Mouse (Mus musculus): ENCODE measurements around the gene Gm10142. TPM values are rescaled to one million over a fixed set of nuclear protein-coding genes. Genes with fewer than 3 reads are reported as not detected.
"Not testable (repeated sequence)": the region's sequence is repeated elsewhere in the genome, so short reads cannot be mapped to it uniquely, and the experiment has no call there.

The Gm10142 gene
- polyA plus RNA-seq, 1 experiment from 2014 or later = not detected

GRCm38 (mm10) chr10:77724855-77725254 lies 9.2 kb downstream of the Gm10142 start:
- WGBS = 73% methylated on average over 8 of the region's 8 CpGs
- Histone ChIP-seq H3K4me3 (ENCODE audit: low read length) (no peak overlapping the region), H3K9me3 (ENCODE audit: control insufficient read depth, low read length) (no peaks in the 10 kb centered on the region), H3K9ac (ENCODE audit: low read length) (no peak overlapping the region), H3K4me1 (replicated peaks; ENCODE audit: control insufficient read depth, insufficient read depth, low read length) (no peaks in the 10 kb centered on the region), H3K4me2 (ENCODE audit: low read depth, low read length) (no peak overlapping the region), H3K27ac (ENCODE audit: low read length) (no peak overlapping the region), H3K27me3 (ENCODE audit: control insufficient read depth, insufficient read depth, low read depth, low read length) (no peaks in the 10 kb centered on the region), H3K36me3 (ENCODE audit: control insufficient read depth, insufficient read depth, low read length) (no peaks in the 10 kb centered on the region)
- ATAC-seq (ENCODE audit: low read depth) = no peak

- WGBS = 16% methylated on average over 3 of the region's 3 CpGs
- no peaks in the 10 kb centered on the region for H3K9me3 ChIP-seq (ENCODE audit: control insufficient read depth, low read length)
- H3K4me3 ChIP-seq (ENCODE audit: low read length) = no peak within 1 kb of the TSS
- H3K4me1 ChIP-seq (replicated peaks; ENCODE audit: control insufficient read depth, insufficient read depth, low read length) = no peaks in the 10 kb centered on the region
- ATAC-seq (ENCODE audit: low read depth) = no peak
- H3K4me2 ChIP-seq (ENCODE audit: low read depth, low read length) = no peak within 1 kb of the TSS
- H3K36me3 ChIP-seq (ENCODE audit: control insufficient read depth, insufficient read depth, low read length) = no peaks in the 10 kb centered on the region
- no peaks in the 10 kb centered on the region for H3K27me3 ChIP-seq (ENCODE audit: control insufficient read depth, insufficient read depth, low read depth, low read length)
- H3K9ac ChIP-seq (ENCODE audit: low read length) = no peak within 1 kb of the TSS
- no peak within 1 kb of the TSS for H3K27ac ChIP-seq (ENCODE audit: low read length)
These were observed 10.6 kb downstream of the Gm10142 start, which contains the start of gene Gm10100 for GRCm38 (mm10) chr10:77726186-77726585. TSS of gene Gm10100 (plus strand) at chr10:77726486.

- Histone ChIP-seq H3K27ac (ENCODE audit: low read length) (no peak overlapping the region), H3K36me3 (ENCODE audit: control insufficient read depth, insufficient read depth, low read length) (no peaks in the 10 kb centered on the region), H3K4me2 (ENCODE audit: low read depth, low read length) (no peak overlapping the region), H3K4me1 (replicated peaks; ENCODE audit: control insufficient read depth, insufficient read depth, low read length) (no peaks in the 10 kb centered on the region), H3K9me3 (ENCODE audit: control insufficient read depth, low read length) (no peaks in the 10 kb centered on the region), H3K27me3 (ENCODE audit: control insufficient read depth, insufficient read depth, low read depth, low read length) (no peaks in the 10 kb centered on the region), H3K9ac (ENCODE audit: low read length) (no peak overlapping the region), H3K4me3 (ENCODE audit: low read length) (no peak overlapping the region)
- 51% methylated on average over 4 of the region's 4 CpGs for WGBS
- no peak for ATAC-seq (ENCODE audit: low read depth)
These were observed 12.7 kb downstream of the Gm10142 start for GRCm38 (mm10) chr10:77728280-77728679.

- Histone ChIP-seq H3K9ac (ENCODE audit: low read length) (no peak overlapping the region), H3K27me3 (ENCODE audit: control insufficient read depth, insufficient read depth, low read depth, low read length) (no peaks in the 10 kb centered on the region), H3K4me3 (ENCODE audit: low read length) (no peak overlapping the region), H3K9me3 (ENCODE audit: control insufficient read depth, low read length) (no peaks in the 10 kb centered on the region), H3K4me2 (ENCODE audit: low read depth, low read length) (no peak overlapping the region), H3K27ac (ENCODE audit: low read length) (no peak overlapping the region), H3K36me3 (ENCODE audit: control insufficient read depth, insufficient read depth, low read length) (no peaks in the 10 kb centered on the region), H3K4me1 (replicated peaks; ENCODE audit: control insufficient read depth, insufficient read depth, low read length) (no peaks in the 10 kb centered on the region)
- 38% methylated on average over 4 of the region's 4 CpGs for WGBS
- ATAC-seq (ENCODE audit: low read depth) = no peak
These were observed 13.6 kb downstream of the Gm10142 start for GRCm38 (mm10) chr10:77729241-77729640.

- H3K27me3 ChIP-seq (ENCODE audit: control insufficient read depth, insufficient read depth, low read depth, low read length) = no peaks in the 10 kb centered on the region
- no peak overlapping the region for H3K4me3 ChIP-seq (ENCODE audit: low read length)
- 90% methylated on average over 1 of the region's 1 CpGs for WGBS
- no peak overlapping the region for H3K27ac ChIP-seq (ENCODE audit: low read length)
- no peak overlapping the region for H3K4me2 ChIP-seq (ENCODE audit: low read depth, low read length)
- no peaks in the 10 kb centered on the region for H3K36me3 ChIP-seq (ENCODE audit: control insufficient read depth, insufficient read depth, low read length)
- H3K4me1 ChIP-seq (replicated peaks; ENCODE audit: control insufficient read depth, insufficient read depth, low read length) = no peaks in the 10 kb centered on the region
- no peak overlapping the region for H3K9ac ChIP-seq (ENCODE audit: low read length)
- H3K9me3 ChIP-seq (ENCODE audit: control insufficient read depth, low read length) = peaks cover 4% of the 10 kb centered on the region; the same call in 1 of the 2 replicates
- no peak for ATAC-seq (ENCODE audit: low read depth)
These were observed 20.3 kb downstream of the Gm10142 start for GRCm38 (mm10) chr10:77735928-77736327.

GRCm38 (mm10) chr10:77738929-77739328 lies 23.3 kb downstream of the Gm10142 start:
- H3K4me2 ChIP-seq (ENCODE audit: low read depth, low read length) = no peak overlapping the region
- peaks cover 4% of the 10 kb centered on the region; the same call in 1 of the 2 replicates for H3K9me3 ChIP-seq (ENCODE audit: control insufficient read depth, low read length)
- no peak overlapping the region for H3K27ac ChIP-seq (ENCODE audit: low read length)
- H3K27me3 ChIP-seq (ENCODE audit: control insufficient read depth, insufficient read depth, low read depth, low read length) = no peaks in the 10 kb centered on the region
- no peak overlapping the region for H3K9ac ChIP-seq (ENCODE audit: low read length)
- 80% methylated on average over 4 of the region's 4 CpGs for WGBS
- no peak for ATAC-seq (ENCODE audit: low read depth)
- no peaks in the 10 kb centered on the region for H3K4me1 ChIP-seq (replicated peaks; ENCODE audit: control insufficient read depth, insufficient read depth, low read length)
- no peaks in the 10 kb centered on the region for H3K36me3 ChIP-seq (ENCODE audit: control insufficient read depth, insufficient read depth, low read length)
- H3K4me3 ChIP-seq (ENCODE audit: low read length) = no peak overlapping the region

GRCm38 (mm10) chr10:77741924-77742688 lies 26.5 kb downstream of the Gm10142 start, which contains the start of gene Gm18596:
TSS of gene Gm18596 (minus strand) at chr10:77742638.
- ATAC-seq (ENCODE audit: low read depth); H3K27ac ChIP-seq (ENCODE audit: low read length); H3K36me3 ChIP-seq (ENCODE audit: control insufficient read depth, insufficient read depth, low read length); H3K9ac ChIP-seq (ENCODE audit: low read length); H3K4me2 ChIP-seq (ENCODE audit: low read depth, low read length); H3K27me3 ChIP-seq (ENCODE audit: control insufficient read depth, insufficient read depth, low read depth, low read length); H3K4me3 ChIP-seq (ENCODE audit: low read length); H3K4me1 ChIP-seq (replicated peaks; ENCODE audit: control insufficient read depth, insufficient read depth, low read length); H3K9me3 ChIP-seq (ENCODE audit: control insufficient read depth, low read length): not testable (repeated sequence)
- 57% methylated on average over 4 of the region's 5 CpGs for WGBS

GRCm38 (mm10) chr10:77750686-77751085 lies 35.1 kb downstream of the Gm10142 start:
- H3K9ac ChIP-seq (ENCODE audit: low read length); H3K4me3 ChIP-seq (ENCODE audit: low read length); ATAC-seq (ENCODE audit: low read depth); H3K27ac ChIP-seq (ENCODE audit: low read length); H3K4me1 ChIP-seq (replicated peaks; ENCODE audit: control insufficient read depth, insufficient read depth, low read length); H3K4me2 ChIP-seq (ENCODE audit: low read depth, low read length); H3K27me3 ChIP-seq (ENCODE audit: control insufficient read depth, insufficient read depth, low read depth, low read length); H3K9me3 ChIP-seq (ENCODE audit: control insufficient read depth, low read length); H3K36me3 ChIP-seq (ENCODE audit: control insufficient read depth, insufficient read depth, low read length): not testable (repeated sequence)
- WGBS = 62% methylated on average over 1 of the region's 1 CpGs

- not testable (repeated sequence) for H3K9ac ChIP-seq (ENCODE audit: low read length); H3K4me1 ChIP-seq (replicated peaks; ENCODE audit: control insufficient read depth, insufficient read depth, low read length); ATAC-seq (ENCODE audit: low read depth); H3K36me3 ChIP-seq (ENCODE audit: control insufficient read depth, insufficient read depth, low read length); H3K4me2 ChIP-seq (ENCODE audit: low read depth, low read length); H3K9me3 ChIP-seq (ENCODE audit: control insufficient read depth, low read length); H3K4me3 ChIP-seq (ENCODE audit: low read length); H3K27ac ChIP-seq (ENCODE audit: low read length); H3K27me3 ChIP-seq (ENCODE audit: control insufficient read depth, insufficient read depth, low read depth, low read length)
- 33% methylated on average over 1 of the region's 1 CpGs for WGBS
These were observed 35.6 kb downstream of the Gm10142 start, which contains the start of gene Gm9736 for GRCm38 (mm10) chr10:77751254-77751653. TSS of gene Gm9736 (minus strand) at chr10:77751354.

Data from lung, embryonic 16.5 days (tissue).